Mouse (Mus musculus) intestine, postnatal 0 days (tissue): ENCODE results near the gene Pknox2. TPM values are rescaled to one million over a fixed set of nuclear protein-coding genes. Genes with fewer than 3 reads are reported as not detected.

ENCODE experiments used
- ATAC-seq: fragments of 200-750 bp; cut with Nextera tagmentation; 2 replicates; pipeline ENCODE4 v1.8.0; 2017; ENCODE audit warnings: mild to moderate bottlenecking, moderate TSS enrichment, moderate library complexity
- H3K27ac ChIP-seq: fragments of 300-500 bp; sonication (generic); 2 replicates; pipeline ENCODE4 v1.5.1; 2014; ENCODE audit warnings: mild to moderate bottlenecking, low read depth, low read length, moderate library complexity
- H3K27me3 ChIP-seq: fragments of 300-500 bp; sonication (generic); replicated peaks from 2 replicates; pipeline ENCODE4 v1.6.1; 2014; ENCODE audit warnings: low read length, mixed read lengths; ENCODE audit not compliant: control insufficient read depth, insufficient read depth
- H3K36me3 ChIP-seq: fragments of 300-500 bp; sonication (generic); 2 replicates; pipeline ENCODE4 v1.6.1; 2014; ENCODE audit warnings: mild to moderate bottlenecking, moderate library complexity; ENCODE audit not compliant: control insufficient read depth, insufficient read depth
- H3K4me1 ChIP-seq: fragments of 300-500 bp; sonication (generic); replicated peaks from 2 replicates; pipeline ENCODE4 v1.6.1; 2014; ENCODE audit warnings: antibody characterized with exemption, low read length, mixed read lengths; ENCODE audit not compliant: control insufficient read depth, insufficient read depth
- H3K4me2 ChIP-seq: fragments of 300-500 bp; sonication (generic); replicated peaks from 2 replicates; pipeline ENCODE4 v1.6.1; 2014; ENCODE audit warnings: low read depth, mild to moderate bottlenecking, moderate library complexity
- H3K4me3 ChIP-seq: fragments of 300-500 bp; sonication (generic); 2 replicates; pipeline ENCODE4 v1.5.1; 2014; ENCODE audit warnings: low read depth, low read length
- H3K9ac ChIP-seq: fragments of 300-500 bp; sonication (generic); 2 replicates; pipeline ENCODE4 v1.6.1; 2014; ENCODE audit warnings: mild to moderate bottlenecking, low read depth, low read length
- H3K9me3 ChIP-seq: fragments of 300-500 bp; sonication (generic); 2 replicates; pipeline ENCODE4 v1.6.1; 2016; ENCODE audit warnings: mixed run types; ENCODE audit not compliant: control insufficient read depth
- CTCF ChIP-seq: sonication (generic); IDR thresholded peaks from 2 replicates; pipeline ENCODE4 v1.5.1; 2016; ENCODE audit warnings: low read depth, mild to moderate bottlenecking, control low read depth, antibody characterized with exemption, moderate library complexity
- WGBS: fragments of 180-500 bp; shearing (Covaris S2); extraction: QIAGEN DNeasy Blood & Tissue Kit; methylation state at CpG from one replicate; pipeline ENCODE4 v1.1.7; 2014; 5-methylcytosine and 5-hydroxymethylcytosine counted together
- polyA plus RNA-seq: library from polyadenylated mRNA; unstranded; fragments of >200 nt; fragmentation: Nextera tagmentation; extraction: Ambion mirVana; gene quantifications from 2 replicates; pipeline ENCODE4 v1.2.1, GENCODE M21; 2015

The Pknox2 gene
- polyA plus RNA-seq, 1 experiment from 2014 or later = 2.4 TPM

DNA sequence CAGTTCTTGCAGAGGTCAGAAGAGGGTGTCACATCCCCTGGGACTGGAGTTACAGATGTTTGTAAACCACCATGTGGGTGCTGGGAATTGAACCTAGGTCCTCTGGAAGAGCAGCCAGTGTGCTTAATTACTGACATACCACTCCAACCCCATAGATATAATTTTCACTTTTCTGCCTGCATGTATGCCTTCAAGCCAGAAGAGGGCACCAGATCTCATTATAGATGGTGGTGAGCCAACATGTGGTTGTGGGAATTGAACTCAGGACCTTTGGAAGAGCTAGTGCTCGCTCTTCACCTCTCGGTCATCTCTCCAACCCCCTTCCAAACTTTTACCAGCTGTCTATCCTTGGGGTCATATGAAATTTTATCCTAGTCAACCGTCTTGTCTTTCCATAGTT is 112.0 kb downstream of the Pknox2 start:
- no peak overlapping the region for H3K4me2 ChIP-seq
- no peak for ATAC-seq
- no peak overlapping the region for H3K27ac ChIP-seq
- no peaks in the 10 kb centered on the region for H3K36me3 ChIP-seq
- H3K9ac ChIP-seq = no peak overlapping the region
- peak; percentile 51 for TF ChIP-seq CTCF
- 95% methylated on average over 3 of the region's 3 CpGs for WGBS
- no peaks in the 10 kb centered on the region for H3K27me3 ChIP-seq
- H3K9me3 ChIP-seq = no peaks in the 10 kb centered on the region
- H3K4me3 ChIP-seq = no peak overlapping the region
- no peaks in the 10 kb centered on the region for H3K4me1 ChIP-seq

DNA sequence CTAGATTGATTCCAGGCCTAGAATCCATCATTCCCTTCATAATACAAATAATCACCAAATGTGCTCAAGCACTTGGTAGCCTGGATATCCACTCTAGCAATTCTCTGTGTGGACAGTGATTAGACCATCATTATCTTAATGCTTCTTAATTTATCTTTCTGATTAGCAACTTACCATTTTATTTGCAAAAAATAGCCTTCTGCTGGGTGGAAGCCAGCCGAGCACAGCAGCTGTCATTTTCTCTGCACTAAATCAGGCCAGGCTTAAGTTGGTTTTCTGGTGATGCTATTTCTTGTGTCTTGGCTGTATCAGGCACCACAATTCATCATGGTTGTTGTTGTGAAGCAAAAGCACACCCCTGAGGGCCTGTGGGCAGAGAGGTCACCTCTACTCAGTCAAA is 112.9 kb downstream of the Pknox2 start:
- H3K27me3 ChIP-seq = no peaks in the 10 kb centered on the region
- H3K36me3 ChIP-seq = no peaks in the 10 kb centered on the region
- H3K4me1 ChIP-seq = no peaks in the 10 kb centered on the region
- H3K4me2 ChIP-seq = no peak overlapping the region
- WGBS = 65% methylated on average over 1 of the region's 1 CpGs
- TF ChIP-seq CTCF = no peak
- H3K27ac ChIP-seq = no peak overlapping the region
- H3K4me3 ChIP-seq = no peak overlapping the region
- no peak overlapping the region for H3K9ac ChIP-seq
- ATAC-seq = no peak
- H3K9me3 ChIP-seq = no peaks in the 10 kb centered on the region

GRCm38 (mm10) chr9:37030347-37031213 is 116.6 kb downstream of the Pknox2 start:
- 43% methylated on average over 9 of the region's 9 CpGs for WGBS
- no peak for ATAC-seq
- H3K4me2 ChIP-seq = no peak overlapping the region

GRCm38 (mm10) chr9:37029811-37030346 is 117.3 kb downstream of the Pknox2 start:
- Histone ChIP-seq H3K4me2 (no peak overlapping the region), H3K9me3 (no peaks in the 10 kb centered on the region), H3K27ac (no peak overlapping the region; the same call in 1 of the 2 replicates), H3K4me3 (no peak overlapping the region), H3K9ac (no peak overlapping the region), H3K4me1 (no peaks in the 10 kb centered on the region), H3K36me3 (no peaks in the 10 kb centered on the region), H3K27me3 (no peaks in the 10 kb centered on the region)
- 49% methylated on average over 3 of the region's 3 CpGs for WGBS
- ATAC-seq = no peak
- no peak for TF ChIP-seq CTCF

More at GRCm38 (mm10) chr9:37030347-37031213, 116.6 kb downstream of the Pknox2 start:
- Histone ChIP-seq H3K27me3 (no peaks in the 10 kb centered on the region), H3K36me3 (no peaks in the 10 kb centered on the region), H3K4me3 (no peak overlapping the region), H3K9ac (no peak overlapping the region), H3K27ac (no peak overlapping the region; the same call in 1 of the 2 replicates), H3K9me3 (no peaks in the 10 kb centered on the region), H3K4me1 (no peaks in the 10 kb centered on the region)
- TF ChIP-seq CTCF = no peak

GRCm38 (mm10) chr9:37027825-37028575 is 119.2 kb downstream of the Pknox2 start:
- Histone ChIP-seq H3K9me3 (no peaks in the 10 kb centered on the region), H3K27me3 (no peaks in the 10 kb centered on the region), H3K9ac (no peak overlapping the region), H3K4me1 (no peaks in the 10 kb centered on the region), H3K4me2 (no peak overlapping the region), H3K36me3 (no peaks in the 10 kb centered on the region), H3K4me3 (no peak overlapping the region), H3K27ac (no peak overlapping the region)
- no peak for TF ChIP-seq CTCF
- ATAC-seq = no peak
- WGBS = 70% methylated on average over 7 of the region's 7 CpGs

DNA sequence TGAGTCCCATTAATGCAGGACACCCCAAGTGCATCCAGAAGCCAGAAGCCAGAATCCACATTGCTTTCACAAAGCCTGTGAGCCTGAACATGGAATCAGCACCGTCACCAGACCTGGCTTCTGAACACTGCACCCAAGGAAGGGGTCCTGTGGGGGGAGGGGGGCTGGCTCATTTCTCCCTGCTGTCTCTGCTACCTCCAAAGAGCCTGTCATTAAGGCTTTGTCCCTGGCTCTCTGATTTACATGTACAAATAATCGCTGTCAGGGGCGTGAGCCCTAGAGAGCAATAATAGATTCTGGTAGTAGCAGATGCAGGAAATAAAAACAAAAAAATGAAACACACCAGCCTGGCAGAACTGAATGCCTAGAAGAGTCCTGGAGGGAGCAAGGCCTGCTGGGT is 121.3 kb downstream of the Pknox2 start:
- ATAC-seq = no peak
- H3K27me3 ChIP-seq = no peaks in the 10 kb centered on the region
- no peak overlapping the region for H3K4me3 ChIP-seq
- no peaks in the 10 kb centered on the region for H3K9me3 ChIP-seq
- 54% methylated on average over 3 of the region's 3 CpGs for WGBS
- no peak for TF ChIP-seq CTCF
- H3K4me2 ChIP-seq = no peak overlapping the region
- H3K4me1 ChIP-seq = no peaks in the 10 kb centered on the region
- H3K9ac ChIP-seq = no peak overlapping the region
- H3K27ac ChIP-seq = no peak overlapping the region
- H3K36me3 ChIP-seq = no peaks in the 10 kb centered on the region
